Mouse (Mus musculus): Measurements from ENCODE around the gene Plbd1. TPM values are rescaled to one million over a fixed set of nuclear protein-coding genes. Genes with fewer than 3 reads are reported as not detected.

Plbd1 gene
- polyA plus RNA-seq (2015; fragmentation: Nextera tagmentation; extraction: Ambion mirVana), result 6.0 and 7.2 TPM in 2 replicates

DNA sequence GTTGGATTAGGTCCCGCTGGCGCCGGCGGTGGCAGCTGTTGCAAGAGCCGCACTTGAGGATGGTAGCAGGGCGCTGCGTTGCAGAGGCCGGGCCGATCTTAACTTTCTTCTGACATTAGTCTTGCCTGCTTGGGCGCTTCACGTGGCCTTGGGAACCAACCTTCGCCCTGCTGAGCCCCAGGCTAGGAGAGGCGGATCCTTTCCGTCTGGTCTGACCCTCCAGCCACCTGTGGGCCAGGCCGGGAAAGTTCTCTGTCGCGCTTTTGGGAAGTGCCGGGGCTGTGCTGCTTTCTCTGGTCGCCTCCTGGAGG lies at the start of gene Plbd1:
Plbd1 (minus strand) TSS at position 223 of the 311 bp plus-strand sequence.
- H3K4me1 ChIP-seq (ENCODE audit: insufficient read depth, low read depth, low read length), result no peaks in the 10 kb centered on the region
- H3K36me3 ChIP-seq (ENCODE audit: insufficient read depth, low read length), result no peaks in the 10 kb centered on the region
- no peak within 1 kb of the TSS for H3K27ac ChIP-seq (ENCODE audit: low read length)
- 2% methylated on average over 15 of the region's 19 CpGs for WGBS
- H3K4me3 ChIP-seq (ENCODE audit: low read depth, low read length), result peak within 1 kb of the TSS; percentile 28
- H3K4me2 ChIP-seq (replicated peaks; ENCODE audit: low read depth, low read length), result peak within 1 kb of the TSS; percentile 50
- H3K9ac ChIP-seq (replicated peaks; ENCODE audit: low read depth), result no peak within 1 kb of the TSS
- DNase-seq (ENCODE audit: low spot score) (peak; percentile 72), ATAC-seq (peak; percentile 85)
- no peaks in the 10 kb centered on the region for H3K9me3 ChIP-seq (ENCODE audit: low read length)
- no peak for TF ChIP-seq CTCF (IDR thresholded peaks at IDR 0.05)
- no peak for TF ChIP-seq EP300 (IDR thresholded peaks at IDR 0.05)
- H3K27me3 ChIP-seq (replicated peaks; ENCODE audit: insufficient read depth, low read length), result 0 out of 2 replicates have a peak, but pooled peaks cover 10% of the 10 kb centered on the region

DNA sequence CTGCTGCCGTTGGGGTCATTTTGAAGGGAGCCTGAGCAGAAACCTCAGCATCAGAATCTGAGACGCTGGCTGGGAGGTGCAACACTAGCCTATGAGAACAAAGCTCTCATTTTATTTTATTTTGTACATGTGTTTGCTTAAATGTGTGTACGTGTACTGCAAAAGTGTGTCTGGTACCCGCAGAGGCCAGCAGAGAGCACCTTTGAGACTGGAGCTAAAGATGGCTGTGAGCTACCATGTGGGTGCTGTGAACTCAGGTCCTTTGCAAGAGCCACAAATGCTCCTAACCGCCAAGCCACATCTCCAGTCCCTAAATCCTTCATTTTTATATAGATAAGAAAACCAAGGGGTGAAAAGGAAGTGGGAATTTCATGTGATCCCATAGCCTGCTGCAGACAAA lies 48.7 kb upstream of the Plbd1 start:
- DNase-seq (ENCODE audit: low spot score), result no peak
- 82% methylated on average over 5 of the region's 5 CpGs for WGBS
- H3K27ac ChIP-seq (ENCODE audit: low read length), result no peak overlapping the region
- H3K4me1 ChIP-seq (ENCODE audit: insufficient read depth, low read depth, low read length), result no peaks in the 10 kb centered on the region
- no peaks in the 10 kb centered on the region for H3K27me3 ChIP-seq (replicated peaks; ENCODE audit: insufficient read depth, low read length)
- H3K4me3 ChIP-seq (ENCODE audit: low read depth, low read length), result no peak overlapping the region
- ATAC-seq, result no peak
- H3K36me3 ChIP-seq (ENCODE audit: insufficient read depth, low read length), result no peaks in the 10 kb centered on the region
- no peaks in the 10 kb centered on the region for H3K9me3 ChIP-seq (ENCODE audit: low read length)
- TF ChIP-seq CTCF (IDR thresholded peaks at IDR 0.05) (no peak), EP300 (IDR thresholded peaks at IDR 0.05) (no peak)
- H3K4me2 ChIP-seq (replicated peaks; ENCODE audit: low read depth, low read length), result no peak overlapping the region
- no peak overlapping the region for H3K9ac ChIP-seq (replicated peaks; ENCODE audit: low read depth)

DNA sequence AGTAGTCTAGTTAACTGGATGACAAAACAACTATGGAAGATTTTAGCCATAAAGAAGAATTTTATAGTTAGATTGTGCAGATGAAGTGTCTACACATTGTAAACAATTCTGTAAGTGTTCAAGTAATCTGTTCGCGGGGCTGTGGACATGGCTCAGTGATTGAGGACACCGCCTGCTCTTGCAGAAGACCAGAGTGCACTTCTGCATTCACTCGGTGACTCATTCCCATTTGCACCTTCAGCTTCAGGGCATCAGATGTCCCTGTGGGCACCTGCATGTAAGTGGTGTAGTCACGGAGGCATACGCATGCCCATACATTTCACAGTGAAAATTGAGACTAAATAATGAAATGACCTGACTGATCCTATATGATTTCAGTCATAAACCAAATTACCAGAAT lies 46.9 kb upstream of the Plbd1 start:
- H3K27ac ChIP-seq (ENCODE audit: low read length), result no peak overlapping the region
- no peaks in the 10 kb centered on the region for H3K36me3 ChIP-seq (ENCODE audit: insufficient read depth, low read length)
- H3K9ac ChIP-seq (replicated peaks; ENCODE audit: low read depth), result no peak overlapping the region
- H3K27me3 ChIP-seq (replicated peaks; ENCODE audit: insufficient read depth, low read length), result no peaks in the 10 kb centered on the region
- no peaks in the 10 kb centered on the region for H3K9me3 ChIP-seq (ENCODE audit: low read length)
- no peak overlapping the region for H3K4me2 ChIP-seq (replicated peaks; ENCODE audit: low read depth, low read length)
- no peak overlapping the region for H3K4me3 ChIP-seq (ENCODE audit: low read depth, low read length)
- H3K4me1 ChIP-seq (ENCODE audit: insufficient read depth, low read depth, low read length), result no peaks in the 10 kb centered on the region
- no peak for DNase-seq (ENCODE audit: low spot score)
- 90% methylated on average over 6 of the region's 6 CpGs for WGBS
- TF ChIP-seq EP300 (IDR thresholded peaks at IDR 0.05) (no peak), CTCF (IDR thresholded peaks at IDR 0.05) (no peak)
- ATAC-seq, result no peak

DNA sequence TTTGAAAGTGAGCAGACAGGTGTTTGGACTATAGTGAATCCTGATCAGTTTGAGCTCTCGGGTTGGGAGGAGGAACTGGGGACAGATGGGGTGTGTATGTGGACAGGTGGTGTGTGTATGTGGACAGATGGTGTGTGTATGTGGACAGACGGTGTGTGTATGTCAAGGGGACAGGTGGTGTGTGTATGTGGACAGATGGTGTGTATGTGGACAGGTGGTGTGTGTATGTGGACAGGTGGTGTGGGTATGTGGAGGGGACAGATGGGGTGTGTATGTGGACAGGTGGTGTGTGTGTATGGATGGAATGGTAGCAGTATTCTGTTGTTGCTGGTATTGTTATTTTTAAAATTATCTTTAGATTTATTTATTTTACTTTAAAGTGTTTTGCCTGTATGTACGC lies 40.1 kb upstream of the Plbd1 start:
- Histone ChIP-seq H3K4me2 (replicated peaks; ENCODE audit: low read depth, low read length) (no peak overlapping the region), H3K36me3 (ENCODE audit: insufficient read depth, low read length) (no peaks in the 10 kb centered on the region), H3K9ac (replicated peaks; ENCODE audit: low read depth) (no peak overlapping the region), H3K4me1 (ENCODE audit: insufficient read depth, low read depth, low read length) (no peaks in the 10 kb centered on the region), H3K27ac (ENCODE audit: low read length) (no peak overlapping the region), H3K9me3 (ENCODE audit: low read length) (no peaks in the 10 kb centered on the region), H3K4me3 (ENCODE audit: low read depth, low read length) (no peak overlapping the region), H3K27me3 (replicated peaks; ENCODE audit: insufficient read depth, low read length) (no peaks in the 10 kb centered on the region)
- TF ChIP-seq EP300 (IDR thresholded peaks at IDR 0.05) (no peak), CTCF (IDR thresholded peaks at IDR 0.05) (no peak)
- no peak for ATAC-seq
- 77% methylated on average over 3 of the region's 3 CpGs for WGBS
- DNase-seq (ENCODE audit: low spot score), result no peak

DNA sequence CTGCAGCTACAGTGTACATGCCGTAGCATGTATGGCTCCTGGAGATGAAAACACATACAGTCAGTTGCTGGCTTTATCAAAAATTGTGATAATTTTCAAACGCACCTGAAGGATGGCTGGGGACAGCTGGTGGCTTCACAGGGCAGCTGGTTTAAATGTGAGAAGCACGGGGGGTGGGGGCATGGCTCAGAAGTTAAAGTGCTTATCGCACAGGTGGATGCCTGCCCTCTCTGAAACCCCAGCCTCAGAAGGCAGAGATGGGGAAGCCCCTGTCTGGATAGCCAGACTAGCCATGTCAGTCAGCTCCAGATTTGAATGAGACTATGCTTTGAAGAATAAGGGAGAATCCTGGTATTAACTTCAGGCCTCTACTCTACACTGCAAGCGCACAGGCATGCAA lies 39.5 kb upstream of the Plbd1 start:
- H3K9me3 ChIP-seq (ENCODE audit: low read length), result no peaks in the 10 kb centered on the region
- 83% methylated on average over 5 of the region's 5 CpGs for WGBS
- no peaks in the 10 kb centered on the region for H3K36me3 ChIP-seq (ENCODE audit: insufficient read depth, low read length)
- no peak for DNase-seq (ENCODE audit: low spot score)
- ATAC-seq, result no peak
- H3K27ac ChIP-seq (ENCODE audit: low read length), result no peak overlapping the region
- H3K4me2 ChIP-seq (replicated peaks; ENCODE audit: low read depth, low read length), result no peak overlapping the region
- H3K27me3 ChIP-seq (replicated peaks; ENCODE audit: insufficient read depth, low read length), result no peaks in the 10 kb centered on the region
- TF ChIP-seq CTCF (IDR thresholded peaks at IDR 0.05), result no peak
- no peak for TF ChIP-seq EP300 (IDR thresholded peaks at IDR 0.05)
- H3K9ac ChIP-seq (replicated peaks; ENCODE audit: low read depth), result no peak overlapping the region
- H3K4me1 ChIP-seq (ENCODE audit: insufficient read depth, low read depth, low read length), result no peaks in the 10 kb centered on the region
- no peak overlapping the region for H3K4me3 ChIP-seq (ENCODE audit: low read depth, low read length)

DNA sequence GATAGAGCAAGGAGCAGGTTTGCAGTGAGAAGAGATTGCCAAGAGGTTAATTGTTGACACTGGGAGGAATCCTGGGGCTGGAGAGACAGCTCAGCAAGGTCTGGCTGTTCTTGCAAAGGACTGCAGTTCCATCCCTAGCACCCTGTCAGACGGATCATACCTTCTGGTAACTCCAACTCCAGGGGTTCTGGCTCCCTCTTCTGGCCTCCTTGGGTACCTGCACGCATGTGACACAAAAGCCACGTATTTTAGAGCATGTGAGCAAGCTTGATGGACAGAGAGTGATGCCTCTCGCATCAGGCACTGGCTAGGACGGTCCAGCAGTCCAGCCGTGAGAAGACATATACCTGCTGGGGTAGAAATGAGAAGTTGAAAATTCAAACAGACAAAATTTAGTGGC lies 29.6 kb upstream of the Plbd1 start:
- no peaks in the 10 kb centered on the region for H3K9me3 ChIP-seq (ENCODE audit: low read length)
- H3K27me3 ChIP-seq (replicated peaks; ENCODE audit: insufficient read depth, low read length), result no peaks in the 10 kb centered on the region
- TF ChIP-seq CTCF (IDR thresholded peaks at IDR 0.05), result peak; percentile 33
- no peak for TF ChIP-seq EP300 (IDR thresholded peaks at IDR 0.05)
- no peak overlapping the region for H3K9ac ChIP-seq (replicated peaks; ENCODE audit: low read depth)
- WGBS, result 86% methylated on average over 6 of the region's 6 CpGs
- no peak overlapping the region for H3K27ac ChIP-seq (ENCODE audit: low read length)
- H3K4me1 ChIP-seq (ENCODE audit: insufficient read depth, low read depth, low read length), result no peaks in the 10 kb centered on the region
- ATAC-seq, result no peak
- DNase-seq (ENCODE audit: low spot score), result no peak
- no peaks in the 10 kb centered on the region for H3K36me3 ChIP-seq (ENCODE audit: insufficient read depth, low read length)
- H3K4me2 ChIP-seq (replicated peaks; ENCODE audit: low read depth, low read length), result no peak overlapping the region
- H3K4me3 ChIP-seq (ENCODE audit: low read depth, low read length), result no peak overlapping the region

DNA sequence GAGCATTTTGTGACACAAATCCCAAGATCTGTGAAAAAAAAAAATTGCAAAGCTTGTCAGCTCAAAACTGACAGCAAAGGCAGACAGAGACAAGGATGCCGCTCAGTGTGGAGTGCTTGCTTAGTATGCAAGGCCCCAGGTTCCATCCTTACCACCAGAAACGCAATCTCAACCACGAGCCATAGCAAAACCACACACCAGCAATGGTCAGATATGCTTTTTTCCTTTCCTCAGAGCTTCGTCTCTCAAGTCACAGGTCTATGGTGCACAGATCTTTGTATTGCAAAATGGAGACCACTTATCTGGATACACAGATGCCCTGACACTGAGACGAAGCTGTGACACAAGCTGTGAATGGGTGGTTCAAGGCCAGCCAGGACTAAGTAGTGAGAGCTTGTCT lies 28.8 kb upstream of the Plbd1 start:
- ATAC-seq, result no peak
- Histone ChIP-seq H3K4me2 (replicated peaks; ENCODE audit: low read depth, low read length) (no peak overlapping the region), H3K9ac (replicated peaks; ENCODE audit: low read depth) (no peak overlapping the region), H3K36me3 (ENCODE audit: insufficient read depth, low read length) (no peaks in the 10 kb centered on the region), H3K9me3 (ENCODE audit: low read length) (no peaks in the 10 kb centered on the region), H3K27me3 (replicated peaks; ENCODE audit: insufficient read depth, low read length) (no peaks in the 10 kb centered on the region), H3K27ac (ENCODE audit: low read length) (no peak overlapping the region), H3K4me3 (ENCODE audit: low read depth, low read length) (no peak overlapping the region), H3K4me1 (ENCODE audit: insufficient read depth, low read depth, low read length) (no peaks in the 10 kb centered on the region)
- TF ChIP-seq CTCF (IDR thresholded peaks at IDR 0.05), result no peak
- TF ChIP-seq EP300 (IDR thresholded peaks at IDR 0.05), result no peak
- DNase-seq (ENCODE audit: low spot score), result no peak
- WGBS, result 62% methylated on average over 5 of the region's 5 CpGs

All from lung, postnatal 0 days (tissue).